Mouse (Mus musculus) gastrocnemius, postnatal 10 days (tissue): ENCODE measurements around the gene Trabd2b. TPM values are rescaled to one million over a fixed set of nuclear protein-coding genes. Genes with fewer than 3 reads are reported as not detected.

Experiments used
- DNase-seq: peaks from one replicate; pipeline ENCODE4 v3.0.0; 2021; ENCODE audit warnings: mixed read lengths
- total RNA-seq, 2 experiments: library from RNA; stranded (reverse); gene quantifications; 2 replicates each; pipeline ENCODE4 v1.2.3; 2021

Gene Trabd2b
- total RNA-seq, 2 experiments from 2014 or later, result 2.7 to 2.8 TPM

- no peak for DNase-seq
These were observed 36.1 kb downstream of the Trabd2b start for GRCm38 (mm10) chr4:114442661-114443060.

- no peak for DNase-seq
These were observed 42.0 kb downstream of the Trabd2b start for GRCm38 (mm10) chr4:114448393-114449052.

- DNase-seq, result no peak
These were observed 46.6 kb downstream of the Trabd2b start for GRCm38 (mm10) chr4:114453101-114453500.

- no peak for DNase-seq
These were observed 47.5 kb downstream of the Trabd2b start for GRCm38 (mm10) chr4:114454016-114454415.

- DNase-seq, result no peak
These were observed 48.1 kb downstream of the Trabd2b start for GRCm38 (mm10) chr4:114454495-114455186.

GRCm38 (mm10) chr4:114457111-114457510, 50.6 kb downstream of the Trabd2b start:
- DNase-seq, result no peak

GRCm38 (mm10) chr4:114459591-114459990, 53.1 kb downstream of the Trabd2b start:
- DNase-seq, result no peak

GRCm38 (mm10) chr4:114460401-114460800, 53.9 kb downstream of the Trabd2b start:
- no peak for DNase-seq

GRCm38 (mm10) chr4:114461093-114461492, 54.6 kb downstream of the Trabd2b start:
- no peak for DNase-seq

- no peak for DNase-seq
These were observed 59.1 kb downstream of the Trabd2b start for GRCm38 (mm10) chr4:114465641-114466040.

GRCm38 (mm10) chr4:114467371-114468094, 61.0 kb downstream of the Trabd2b start:
- DNase-seq, result peak; percentile 32

GRCm38 (mm10) chr4:114468095-114468429, 61.5 kb downstream of the Trabd2b start:
- DNase-seq, result no peak

- no peak for DNase-seq
These were observed 63.4 kb downstream of the Trabd2b start for GRCm38 (mm10) chr4:114469881-114470280.

- DNase-seq, result peak; percentile 56
These were observed 65.6 kb downstream of the Trabd2b start for GRCm38 (mm10) chr4:114472143-114472542.

GRCm38 (mm10) chr4:114476316-114476715, 69.8 kb downstream of the Trabd2b start:
- no peak for DNase-seq

GRCm38 (mm10) chr4:114477082-114477771, 70.7 kb downstream of the Trabd2b start:
- DNase-seq, result peak; percentile 18

- no peak for DNase-seq
These were observed 75.0 kb downstream of the Trabd2b start for GRCm38 (mm10) chr4:114481518-114481917.

GRCm38 (mm10) chr4:114484173-114484572, 77.6 kb downstream of the Trabd2b start:
- no peak for DNase-seq

- no peak for DNase-seq
These were observed 79.5 kb downstream of the Trabd2b start for GRCm38 (mm10) chr4:114485996-114486395.

GRCm38 (mm10) chr4:114486885-114487531, 80.5 kb downstream of the Trabd2b start:
- no peak for DNase-seq

- no peak for DNase-seq
These were observed 81.2 kb downstream of the Trabd2b start for GRCm38 (mm10) chr4:114487701-114488100.

- no peak for DNase-seq
These were observed 85.6 kb downstream of the Trabd2b start for GRCm38 (mm10) chr4:114492157-114492556.
